Mouse (Mus musculus): ENCODE data around the gene Nsd1. TPM values are rescaled to one million over a fixed set of nuclear protein-coding genes. Genes with fewer than 3 reads are reported as not detected.
A peak's percentile ranks its signal among the peaks of the same experiment; 100 is the strongest.

Gene Nsd1
- polyA plus RNA-seq, 1 experiment from 2014 or later, result 52.3 TPM

DNA sequence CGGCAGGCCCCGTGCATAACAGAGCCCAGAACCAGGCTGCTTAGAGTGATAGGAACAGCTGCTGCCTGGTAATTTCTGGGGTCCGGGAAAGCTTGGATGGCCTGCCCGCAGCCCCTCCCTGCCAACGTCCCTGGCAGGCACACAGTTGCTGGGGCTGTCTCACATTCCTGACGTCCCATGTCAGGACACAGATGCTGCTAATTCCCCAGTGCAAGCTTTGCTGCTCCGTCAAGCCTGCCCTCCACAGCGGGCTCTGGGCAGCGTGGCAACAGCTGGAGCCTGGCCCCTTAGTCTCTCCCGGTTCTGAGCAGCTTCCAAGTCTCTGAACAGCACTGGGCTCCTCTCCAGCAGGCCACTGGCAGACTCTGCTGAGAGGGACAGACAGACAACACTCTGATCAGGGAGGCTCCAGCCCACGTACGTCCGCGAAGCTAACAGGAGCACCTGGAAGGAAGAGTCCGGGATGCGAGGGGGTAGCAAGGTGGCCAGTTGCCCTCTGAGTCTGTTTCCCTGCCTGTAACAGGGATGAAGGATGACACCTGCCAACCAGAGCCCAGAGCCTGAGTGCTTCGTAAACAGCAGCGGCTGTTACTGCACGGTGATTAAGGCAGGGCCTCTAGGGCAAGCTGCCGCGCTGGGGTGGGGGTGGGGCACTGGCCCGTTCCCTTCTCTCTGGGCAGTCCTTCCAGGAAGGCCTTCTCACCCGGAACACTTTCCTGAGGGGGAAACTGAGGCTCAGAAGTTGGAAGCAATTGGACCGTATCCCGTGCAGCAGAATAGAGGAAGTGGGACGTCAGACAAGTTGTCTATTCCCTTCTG, 37.9 kb upstream of the Nsd1 start:
- Histone ChIP-seq H3K4me2 (ENCODE audit: low read length) (peak overlapping the region; percentile 40), H3K9ac (ENCODE audit: low read length) (peak overlapping the region; percentile 37; the same call in 1 of the 2 replicates), H3K27ac (ENCODE audit: low read depth, low read length) (peak overlapping the region; percentile 78), H3K36me3 (ENCODE audit: control insufficient read depth, insufficient read depth, low read length) (no peaks in the 10 kb centered on the region), H3K9me3 (replicated peaks; ENCODE audit: control insufficient read depth, low read length) (no peaks in the 10 kb centered on the region), H3K4me3 (ENCODE audit: low read depth, low read length) (no peak overlapping the region), H3K27me3 (replicated peaks; ENCODE audit: control insufficient read depth, insufficient read depth, low read length) (no peaks in the 10 kb centered on the region), H3K4me1 (ENCODE audit: control insufficient read depth, insufficient read depth, low read length) (peaks cover 12% of the 10 kb centered on the region)
- 12% methylated on average over 26 of the region's 26 CpGs for WGBS
- DNase-seq (ENCODE audit: low spot score) (peak; percentile 84), ATAC-seq (peak; percentile 89)

DNA sequence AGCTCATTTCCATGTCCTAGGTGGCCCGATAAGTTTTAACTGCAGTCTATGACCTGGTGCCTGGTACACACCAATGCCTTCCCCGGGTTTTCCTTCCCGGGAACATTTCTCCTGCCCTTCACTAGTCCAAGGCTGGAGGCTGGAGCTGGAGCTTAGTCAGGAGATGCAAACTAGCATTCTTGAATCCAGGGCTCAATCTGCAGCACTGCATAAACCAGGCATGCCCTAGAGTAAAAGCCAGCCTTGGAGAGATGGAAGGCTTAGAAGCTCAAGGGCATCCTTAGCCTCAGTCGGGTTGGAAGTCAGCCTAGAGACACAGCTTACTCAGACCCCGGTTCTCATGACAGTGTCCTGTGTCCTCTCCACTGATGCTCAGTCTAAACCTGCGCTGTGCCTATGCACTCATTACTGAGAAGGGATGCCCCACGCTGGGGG, 37.2 kb upstream of the Nsd1 start:
- Histone ChIP-seq H3K9ac (ENCODE audit: low read length) (no peak overlapping the region), H3K27me3 (replicated peaks; ENCODE audit: control insufficient read depth, insufficient read depth, low read length) (no peaks in the 10 kb centered on the region), H3K4me3 (ENCODE audit: low read depth, low read length) (no peak overlapping the region), H3K9me3 (replicated peaks; ENCODE audit: control insufficient read depth, low read length) (no peaks in the 10 kb centered on the region), H3K4me2 (ENCODE audit: low read length) (no peak overlapping the region; the same call in 1 of the 2 replicates), H3K27ac (ENCODE audit: low read depth, low read length) (no peak overlapping the region), H3K4me1 (ENCODE audit: control insufficient read depth, insufficient read depth, low read length) (peaks cover 12% of the 10 kb centered on the region), H3K36me3 (ENCODE audit: control insufficient read depth, insufficient read depth, low read length) (no peaks in the 10 kb centered on the region)
- DNase-seq (ENCODE audit: low spot score), result no peak
- WGBS, result 41% methylated on average over 7 of the region's 7 CpGs
- no peak for ATAC-seq

DNA sequence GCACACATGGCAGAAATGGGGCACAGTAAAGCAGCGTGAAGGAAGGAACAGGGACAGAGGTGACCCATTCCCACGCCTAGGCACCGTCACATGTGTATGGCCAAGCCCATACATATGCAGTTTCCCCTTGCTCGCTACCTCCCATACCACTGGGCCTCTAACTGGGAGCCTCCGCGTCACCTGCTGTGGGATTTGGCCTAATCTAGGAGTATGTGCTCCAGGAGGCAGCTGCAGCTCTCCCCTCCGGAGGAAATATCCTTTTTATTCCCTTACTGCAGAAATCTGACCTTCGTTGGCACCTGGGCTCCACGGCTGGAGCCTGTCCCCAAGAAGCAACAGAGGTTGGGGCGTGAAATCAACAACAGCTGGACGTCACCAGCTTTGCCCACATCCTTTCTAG, 35.2 kb upstream of the Nsd1 start:
- Histone ChIP-seq H3K27me3 (replicated peaks; ENCODE audit: control insufficient read depth, insufficient read depth, low read length) (no peaks in the 10 kb centered on the region), H3K9ac (ENCODE audit: low read length) (no peak overlapping the region), H3K4me1 (ENCODE audit: control insufficient read depth, insufficient read depth, low read length) (peaks cover 9% of the 10 kb centered on the region), H3K4me2 (ENCODE audit: low read length) (no peak overlapping the region), H3K4me3 (ENCODE audit: low read depth, low read length) (no peak overlapping the region), H3K27ac (ENCODE audit: low read depth, low read length) (no peak overlapping the region), H3K9me3 (replicated peaks; ENCODE audit: control insufficient read depth, low read length) (no peaks in the 10 kb centered on the region), H3K36me3 (ENCODE audit: control insufficient read depth, insufficient read depth, low read length) (no peaks in the 10 kb centered on the region)
- ATAC-seq, result no peak
- 79% methylated on average over 11 of the region's 11 CpGs for WGBS
- no peak for DNase-seq (ENCODE audit: low spot score)

GRCm38 (mm10) chr13:55176265-55176664, 33.3 kb upstream of the Nsd1 start:
- WGBS, result 97% methylated on average over 6 of the region's 6 CpGs

DNA sequence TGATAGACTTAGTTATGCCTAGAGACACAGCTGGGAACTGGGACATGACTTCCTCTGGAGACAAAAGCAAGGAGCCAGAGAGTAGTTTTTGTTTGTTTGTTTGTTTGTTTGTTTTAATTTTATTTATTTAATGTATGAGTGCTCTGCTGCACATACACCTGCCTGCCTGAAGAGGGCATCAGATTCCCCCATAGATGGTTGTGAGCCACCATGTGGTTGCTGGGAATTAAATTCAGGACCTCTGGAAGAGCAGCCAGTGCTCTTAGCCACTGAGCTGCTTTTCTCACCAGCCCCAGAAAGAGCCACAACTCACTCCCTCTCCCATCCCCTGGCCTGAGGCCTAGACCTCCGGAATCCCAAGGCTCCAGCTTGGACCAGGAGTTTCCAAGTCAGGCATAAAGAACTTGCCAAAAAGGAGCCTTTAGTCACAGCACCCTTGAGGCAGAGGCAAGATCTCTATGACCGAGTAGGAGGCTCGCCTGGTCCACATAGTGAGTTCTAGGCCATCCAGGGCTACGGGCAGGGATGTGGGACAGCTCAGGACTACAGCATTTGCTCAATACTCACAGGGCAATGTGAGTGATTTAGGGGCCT, 31.6 kb upstream of the Nsd1 start:
- no peaks in the 10 kb centered on the region for H3K27me3 ChIP-seq (replicated peaks; ENCODE audit: control insufficient read depth, insufficient read depth, low read length)
- no peak overlapping the region for H3K4me2 ChIP-seq (ENCODE audit: low read length)
- H3K9me3 ChIP-seq (replicated peaks; ENCODE audit: control insufficient read depth, low read length), result no peaks in the 10 kb centered on the region
- H3K27ac ChIP-seq (ENCODE audit: low read depth, low read length), result no peak overlapping the region
- no peak overlapping the region for H3K9ac ChIP-seq (ENCODE audit: low read length)
- no peaks in the 10 kb centered on the region for H3K36me3 ChIP-seq (ENCODE audit: control insufficient read depth, insufficient read depth, low read length)
- no peaks in the 10 kb centered on the region; the same call in 1 of the 2 replicates for H3K4me1 ChIP-seq (ENCODE audit: control insufficient read depth, insufficient read depth, low read length)
- DNase-seq (ENCODE audit: low spot score) (no peak), ATAC-seq (no peak)
- no peak overlapping the region for H3K4me3 ChIP-seq (ENCODE audit: low read depth, low read length)
- 61% methylated on average over 4 of the region's 4 CpGs for WGBS

More at GRCm38 (mm10) chr13:55176265-55176664, 33.3 kb upstream of the Nsd1 start:
- H3K27me3 ChIP-seq (replicated peaks; ENCODE audit: control insufficient read depth, insufficient read depth, low read length), result no peaks in the 10 kb centered on the region
- no peaks in the 10 kb centered on the region for H3K36me3 ChIP-seq (ENCODE audit: control insufficient read depth, insufficient read depth, low read length)
- no peak overlapping the region for H3K4me3 ChIP-seq (ENCODE audit: low read depth, low read length)
- H3K4me1 ChIP-seq (ENCODE audit: control insufficient read depth, insufficient read depth, low read length), result peaks cover 9% of the 10 kb centered on the region
- ATAC-seq, result no peak
- no peaks in the 10 kb centered on the region for H3K9me3 ChIP-seq (replicated peaks; ENCODE audit: control insufficient read depth, low read length)
- H3K9ac ChIP-seq (ENCODE audit: low read length), result no peak overlapping the region
- no peak overlapping the region for H3K27ac ChIP-seq (ENCODE audit: low read depth, low read length)
- H3K4me2 ChIP-seq (ENCODE audit: low read length), result no peak overlapping the region
- DNase-seq (ENCODE audit: low spot score), result no peak

- no peak overlapping the region for H3K27ac ChIP-seq (ENCODE audit: low read depth, low read length)
- DNase-seq (ENCODE audit: low spot score), result peak; percentile 77
- H3K4me2 ChIP-seq (ENCODE audit: low read length), result no peak overlapping the region
- WGBS, result 34% methylated on average over 2 of the region's 2 CpGs
- H3K4me1 ChIP-seq (ENCODE audit: control insufficient read depth, insufficient read depth, low read length), result no peaks in the 10 kb centered on the region; the same call in 1 of the 2 replicates
- peak; percentile 25; the same call in 1 of the 2 replicates for ATAC-seq
- H3K9ac ChIP-seq (ENCODE audit: low read length), result no peak overlapping the region
- no peaks in the 10 kb centered on the region for H3K36me3 ChIP-seq (ENCODE audit: control insufficient read depth, insufficient read depth, low read length)
- H3K9me3 ChIP-seq (replicated peaks; ENCODE audit: control insufficient read depth, low read length), result no peaks in the 10 kb centered on the region
- H3K27me3 ChIP-seq (replicated peaks; ENCODE audit: control insufficient read depth, insufficient read depth, low read length), result no peaks in the 10 kb centered on the region
- H3K4me3 ChIP-seq (ENCODE audit: low read depth, low read length), result no peak overlapping the region
Observed at GRCm38 (mm10) chr13:55178556-55178955, 31.0 kb upstream of the Nsd1 start.

DNA sequence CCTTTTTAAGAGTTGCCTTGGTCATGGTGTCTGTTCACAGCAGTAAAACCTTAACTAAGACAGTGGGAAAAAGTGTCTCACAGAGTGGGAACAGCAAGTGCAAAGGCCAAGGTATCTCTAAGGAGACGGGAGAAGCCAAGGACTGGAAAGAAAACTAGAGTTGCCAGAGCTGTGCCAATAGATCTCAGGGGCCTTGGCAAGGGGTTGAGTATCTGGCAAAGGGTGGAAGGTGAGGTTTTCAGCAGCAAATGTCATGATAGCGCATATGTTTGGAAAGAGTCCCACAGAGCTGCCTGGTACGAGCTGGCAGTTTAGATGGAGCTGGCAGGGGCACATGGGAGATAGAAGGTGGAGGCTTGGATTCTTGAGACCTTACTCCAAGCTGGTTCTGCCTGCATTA, 30.0 kb upstream of the Nsd1 start:
- DNase-seq (ENCODE audit: low spot score), result peak; percentile 54
- 80% methylated on average over 3 of the region's 3 CpGs for WGBS
- no peak for ATAC-seq
- H3K27me3 ChIP-seq (replicated peaks; ENCODE audit: control insufficient read depth, insufficient read depth, low read length), result no peaks in the 10 kb centered on the region
- H3K9me3 ChIP-seq (replicated peaks; ENCODE audit: control insufficient read depth, low read length), result no peaks in the 10 kb centered on the region
- H3K27ac ChIP-seq (ENCODE audit: low read depth, low read length), result no peak overlapping the region
- H3K4me3 ChIP-seq (ENCODE audit: low read depth, low read length), result no peak overlapping the region
- no peaks in the 10 kb centered on the region for H3K36me3 ChIP-seq (ENCODE audit: control insufficient read depth, insufficient read depth, low read length)
- H3K4me2 ChIP-seq (ENCODE audit: low read length), result no peak overlapping the region
- no peak overlapping the region for H3K9ac ChIP-seq (ENCODE audit: low read length)
- H3K4me1 ChIP-seq (ENCODE audit: control insufficient read depth, insufficient read depth, low read length), result no peaks in the 10 kb centered on the region; the same call in 1 of the 2 replicates

DNA sequence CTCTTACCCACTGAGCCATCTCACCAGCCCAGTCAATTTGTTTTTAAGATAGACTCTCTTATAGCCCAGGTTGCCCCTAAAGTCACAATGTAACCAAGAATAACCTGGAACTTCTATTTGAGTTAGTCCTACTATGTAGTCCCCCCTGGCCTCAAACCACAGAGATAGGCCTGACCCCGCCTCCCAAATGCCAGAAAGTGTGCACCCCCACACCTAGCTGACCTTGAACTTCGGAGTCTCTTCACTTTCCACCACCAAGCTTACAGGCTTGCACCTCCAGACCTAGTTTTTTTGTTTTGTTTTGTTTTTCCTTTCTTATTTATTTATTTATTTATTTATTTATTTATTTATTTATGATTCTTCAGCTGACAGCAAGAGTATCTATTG, 27.8 kb upstream of the Nsd1 start:
- ATAC-seq, result 0 out of 2 replicates have a peak, but pooled peaks have one; percentile 27
- no peaks in the 10 kb centered on the region; the same call in 1 of the 2 replicates for H3K4me1 ChIP-seq (ENCODE audit: control insufficient read depth, insufficient read depth, low read length)
- H3K4me2 ChIP-seq (ENCODE audit: low read length), result peak overlapping the region; percentile 41
- no peaks in the 10 kb centered on the region for H3K9me3 ChIP-seq (replicated peaks; ENCODE audit: control insufficient read depth, low read length)
- DNase-seq (ENCODE audit: low spot score), result no peak
- H3K36me3 ChIP-seq (ENCODE audit: control insufficient read depth, insufficient read depth, low read length), result no peaks in the 10 kb centered on the region
- peak overlapping the region; percentile 15; the same call in 1 of the 2 replicates for H3K4me3 ChIP-seq (ENCODE audit: low read depth, low read length)
- H3K9ac ChIP-seq (ENCODE audit: low read length), result no peak overlapping the region; the same call in 1 of the 2 replicates
- 69% methylated on average over 2 of the region's 2 CpGs for WGBS
- no peak overlapping the region for H3K27ac ChIP-seq (ENCODE audit: low read depth, low read length)
- no peaks in the 10 kb centered on the region for H3K27me3 ChIP-seq (replicated peaks; ENCODE audit: control insufficient read depth, insufficient read depth, low read length)

All from forebrain, embryonic 14.5 days (tissue).